Mouse (Mus musculus) right cerebral cortex, postnatal 4 days (tissue): ENCODE measurements around the gene Lmo2.
A peak's percentile ranks its signal among the peaks of the same experiment; 100 is the strongest.
"Not testable (repeated sequence)": the region's sequence is repeated elsewhere in the genome, so short reads cannot be mapped to it uniquely, and the experiment has no call there.

Experiments used
- DNase-seq: peaks from one replicate; pipeline ENCODE4 v3.0.0-alpha.2; 2022

Lmo2 gene

DNA sequence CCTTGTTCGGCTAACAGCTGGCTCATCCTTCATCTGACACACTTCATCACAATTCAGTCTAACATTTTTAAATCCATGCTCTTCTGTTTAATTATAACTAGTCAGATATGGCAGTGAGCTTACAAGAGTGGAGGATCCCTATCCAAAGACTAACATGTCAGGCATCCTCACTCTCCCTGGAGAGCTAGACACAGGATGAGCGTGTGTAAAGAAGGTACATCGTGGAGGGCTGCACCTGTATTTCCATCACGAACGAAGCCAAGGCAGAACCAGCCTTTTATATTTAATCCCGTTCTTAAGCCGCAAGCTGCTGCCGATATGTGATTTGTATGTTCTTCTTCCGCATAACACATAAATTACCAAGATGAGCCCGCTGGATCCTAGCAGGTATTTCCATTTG is 25.4 kb downstream of the Lmo2 start:
- no peak for DNase-seq

DNA sequence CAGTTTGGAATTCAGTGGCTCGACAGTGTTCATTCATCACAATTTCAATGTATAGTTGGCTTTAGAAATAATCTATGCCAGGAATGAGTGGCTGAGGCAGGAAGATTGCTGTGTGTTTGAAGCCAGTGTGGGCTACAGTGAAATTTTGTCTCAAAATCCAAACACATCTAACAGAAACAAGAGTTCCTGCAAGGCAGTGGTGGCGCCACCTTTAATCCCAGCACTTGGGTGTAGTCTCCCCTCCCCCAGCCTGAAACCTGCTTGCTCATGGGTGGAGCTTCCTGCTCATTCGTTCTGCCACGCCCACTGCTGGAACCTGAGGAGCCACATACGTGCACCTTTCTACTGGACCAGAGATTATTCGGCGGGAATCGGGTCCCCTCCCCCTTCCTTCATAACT is 29.8 kb downstream of the Lmo2 start:
- DNase-seq = not testable (repeated sequence)

DNA sequence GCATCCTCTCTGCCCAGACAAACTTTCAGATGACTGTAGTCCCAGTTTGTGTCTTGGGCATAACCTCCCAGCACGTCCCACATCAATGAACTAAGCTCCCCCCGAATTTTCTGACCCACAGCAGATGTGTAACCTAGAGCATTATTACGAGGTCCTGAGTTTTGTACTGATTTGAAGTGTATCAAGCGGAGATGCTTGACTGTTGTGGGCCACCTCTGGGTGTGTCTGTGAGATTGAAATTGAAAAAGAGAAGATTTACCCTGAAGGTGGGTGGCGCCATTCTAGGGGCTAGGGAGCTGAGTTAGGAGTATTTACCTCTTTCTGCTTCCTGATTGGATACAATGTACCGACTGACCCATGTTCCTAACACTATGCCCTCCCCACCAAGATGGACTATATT is 31.9 kb downstream of the Lmo2 start:
- no peak for DNase-seq

DNA sequence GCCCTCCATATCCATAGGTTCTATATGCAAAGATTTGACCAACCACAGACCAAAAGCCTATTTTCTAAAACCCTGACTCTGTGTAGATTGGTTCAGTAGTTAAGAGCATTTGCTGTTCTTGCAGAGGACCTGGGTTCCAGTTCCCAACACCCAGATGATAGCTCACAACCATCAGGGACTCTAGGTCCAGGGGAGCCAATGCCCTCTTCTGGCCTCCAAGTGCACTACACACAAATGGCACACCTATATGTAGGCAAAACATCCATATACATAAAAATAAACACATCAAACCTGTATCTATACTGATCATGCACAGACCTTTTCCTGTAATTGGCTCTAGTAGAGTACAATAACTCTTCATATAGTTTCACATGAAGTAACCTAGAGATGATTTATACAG is 33.5 kb downstream of the Lmo2 start:
- no peak for DNase-seq

DNA sequence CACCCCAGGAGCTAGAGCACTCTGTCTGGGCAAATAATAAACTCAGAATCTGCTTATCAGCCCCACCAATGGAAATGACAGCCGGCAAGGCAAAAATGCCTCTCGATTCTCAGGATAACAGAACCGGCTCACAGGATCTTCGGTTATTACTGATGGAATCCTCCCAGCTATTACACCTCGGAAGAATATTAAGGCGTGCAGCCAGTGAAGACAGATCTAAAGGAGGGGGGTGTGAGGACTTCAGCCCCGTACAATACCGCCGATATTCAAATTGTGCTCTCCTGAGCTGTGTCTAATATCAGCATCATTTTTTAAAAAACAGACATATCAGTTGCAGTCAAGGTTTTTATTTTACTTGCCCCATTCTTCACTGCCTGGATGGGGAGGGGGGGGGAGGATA is 34.4 kb downstream of the Lmo2 start:
- DNase-seq = no peak

DNA sequence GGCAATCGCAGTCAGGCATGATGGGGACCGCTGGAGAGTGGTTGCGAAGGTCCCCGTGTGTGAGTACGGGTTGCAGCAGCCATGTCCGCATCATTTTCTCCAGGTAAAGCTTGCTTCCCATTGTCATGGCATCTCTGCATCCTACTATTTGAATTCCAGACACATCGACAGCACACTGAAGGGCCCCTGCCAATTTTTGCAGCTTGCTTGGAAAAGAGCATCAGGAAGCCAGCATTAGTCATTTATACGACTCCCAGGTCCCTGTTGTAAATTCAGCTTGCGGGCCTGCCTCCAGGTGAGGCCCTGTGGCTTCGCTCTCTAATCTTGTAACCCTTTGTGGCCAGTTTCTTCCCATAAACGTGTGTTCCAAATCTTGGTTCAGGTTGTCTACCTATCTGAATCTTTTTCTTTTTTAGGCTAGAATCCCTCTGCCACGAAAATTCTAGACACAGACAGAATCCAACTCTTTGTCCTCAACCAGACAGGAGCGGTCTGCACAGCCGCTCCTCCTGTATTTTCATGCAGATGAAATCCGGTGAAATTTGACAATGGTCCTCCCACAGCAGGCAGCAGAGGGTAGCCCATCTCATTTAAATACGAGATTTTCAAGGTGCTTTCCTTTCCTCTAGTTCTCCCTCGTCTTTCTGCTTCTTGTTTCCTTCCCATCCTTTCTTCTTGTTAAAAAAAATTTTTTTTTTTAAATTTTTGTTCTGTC is 35.0 kb downstream of the Lmo2 start:
- no peak for DNase-seq

DNA sequence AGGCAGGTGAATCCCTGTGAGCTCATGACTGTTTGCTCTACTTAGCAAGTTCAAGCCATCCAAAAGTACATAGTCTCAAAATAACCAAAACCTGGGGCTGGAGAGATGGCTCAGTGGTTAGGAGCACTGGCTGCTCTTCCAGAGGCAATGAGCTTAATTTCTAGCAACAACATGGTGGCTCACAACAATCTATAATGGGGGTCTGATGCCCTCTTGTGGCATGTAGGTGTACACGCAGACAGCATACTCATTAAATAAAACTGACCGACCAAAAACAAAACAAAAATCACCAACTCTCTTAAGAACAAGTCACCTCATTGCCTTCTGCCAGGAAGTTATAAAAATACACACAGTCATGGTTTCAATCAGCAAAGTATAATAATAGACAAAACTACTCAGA is 43.3 kb downstream of the Lmo2 start:
- no peak for DNase-seq

DNA sequence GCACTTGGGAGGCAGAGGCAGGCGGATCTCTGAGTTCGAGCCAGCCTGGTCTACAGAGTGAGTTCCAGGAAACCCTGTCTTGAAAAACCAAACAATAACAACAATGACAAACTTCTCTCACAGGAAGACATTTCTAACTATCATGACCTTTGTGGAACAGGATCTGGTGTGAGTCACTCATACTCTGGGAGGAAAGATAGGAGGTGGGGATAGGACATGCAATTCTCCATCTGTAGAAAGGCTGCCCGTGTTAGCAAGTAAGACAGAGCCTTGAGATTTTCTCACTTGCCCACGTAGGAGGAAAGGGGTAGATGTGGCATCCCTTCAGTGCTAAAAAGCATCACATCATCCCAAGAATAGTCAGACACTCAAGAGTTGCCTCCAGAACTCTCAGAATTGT is 44.1 kb downstream of the Lmo2 start:
- no peak for DNase-seq

DNA sequence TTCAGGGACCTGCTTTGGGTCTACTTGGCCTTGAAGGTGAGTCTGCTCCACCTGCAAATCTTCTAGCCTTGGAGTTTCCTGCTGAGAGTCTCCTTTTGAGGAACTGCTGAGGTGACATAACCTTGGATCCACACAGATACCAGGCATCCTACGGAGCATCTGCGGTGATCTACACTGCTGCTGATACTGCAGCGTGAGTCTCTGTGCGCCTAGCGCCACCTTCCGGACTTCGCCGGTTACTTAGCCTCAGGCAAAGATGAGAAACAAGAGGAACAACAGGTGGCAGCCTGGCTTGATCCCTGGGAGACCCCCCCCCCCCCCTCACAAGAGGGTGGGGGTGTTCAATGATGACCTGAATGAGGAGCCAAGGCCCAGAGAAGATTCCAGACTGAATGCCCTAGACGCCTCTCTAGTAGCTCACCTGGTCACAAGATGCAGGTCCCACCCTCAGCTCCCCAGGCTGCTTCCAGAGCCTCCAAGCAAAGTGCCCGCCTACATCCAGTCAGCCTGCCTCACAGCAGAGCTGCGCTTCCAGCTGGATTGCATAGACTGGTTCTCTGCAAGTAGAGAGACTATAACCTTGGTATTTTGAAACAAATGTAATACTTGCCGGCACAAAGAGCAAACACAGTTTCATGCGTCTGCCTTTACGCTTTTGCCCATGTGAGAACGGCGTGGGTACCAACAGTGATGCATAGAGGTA is 45.1 kb downstream of the Lmo2 start:
- DNase-seq = peak; percentile 77

DNA sequence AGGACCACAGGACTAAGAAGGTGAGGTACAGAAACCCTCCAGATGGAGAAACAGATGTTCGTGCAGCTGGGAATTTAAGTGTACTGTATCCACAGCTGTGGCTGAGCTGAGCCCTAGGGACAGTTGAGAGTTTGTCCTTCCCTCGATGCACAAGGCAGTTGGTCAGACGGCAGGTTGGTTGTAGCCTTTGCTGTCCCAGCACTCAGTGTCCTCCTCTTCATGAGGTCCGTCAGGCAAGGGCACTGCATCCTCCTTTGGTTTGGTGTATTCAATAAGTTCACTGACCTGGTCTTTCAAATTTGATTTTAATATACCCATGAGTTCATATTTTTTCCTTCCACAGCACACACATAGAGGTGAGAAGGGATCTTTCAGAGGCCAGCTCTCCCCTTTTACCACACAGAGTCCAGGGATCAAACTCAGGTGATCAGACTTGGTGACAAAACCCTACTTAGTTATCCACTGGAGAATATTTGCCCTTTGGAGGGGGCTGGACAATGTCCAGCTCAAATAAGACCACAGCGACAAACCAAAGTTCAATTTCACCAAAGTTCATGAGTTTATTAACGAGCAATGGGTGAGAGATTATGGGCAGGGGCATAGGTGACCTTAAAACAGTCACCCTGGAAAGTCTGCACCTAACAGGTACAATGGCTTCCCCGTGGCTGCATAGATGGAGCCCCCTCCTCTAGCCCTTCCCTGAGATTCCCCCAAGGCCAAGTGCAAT is 50.2 kb downstream of the Lmo2 start:
- DNase-seq = no peak

DNA sequence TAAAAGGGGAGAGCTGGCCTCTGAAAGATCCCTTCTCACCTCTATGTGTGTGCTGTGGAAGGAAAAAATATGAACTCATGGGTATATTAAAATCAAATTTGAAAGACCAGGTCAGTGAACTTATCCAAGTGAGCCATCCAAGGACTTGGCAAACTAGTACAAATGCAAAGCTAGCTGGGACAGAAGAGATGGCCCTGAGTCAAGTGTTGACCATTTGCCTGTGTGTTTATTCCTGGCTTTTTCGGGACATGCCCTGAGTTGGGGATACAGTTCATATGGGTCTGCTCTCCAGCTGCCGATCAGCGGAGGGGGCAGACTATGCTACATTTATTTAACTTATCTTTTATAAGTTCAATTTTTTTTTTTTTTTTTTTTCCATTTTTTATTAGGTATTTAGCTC is 51.1 kb downstream of the Lmo2 start:
- DNase-seq = not testable (repeated sequence)

DNA sequence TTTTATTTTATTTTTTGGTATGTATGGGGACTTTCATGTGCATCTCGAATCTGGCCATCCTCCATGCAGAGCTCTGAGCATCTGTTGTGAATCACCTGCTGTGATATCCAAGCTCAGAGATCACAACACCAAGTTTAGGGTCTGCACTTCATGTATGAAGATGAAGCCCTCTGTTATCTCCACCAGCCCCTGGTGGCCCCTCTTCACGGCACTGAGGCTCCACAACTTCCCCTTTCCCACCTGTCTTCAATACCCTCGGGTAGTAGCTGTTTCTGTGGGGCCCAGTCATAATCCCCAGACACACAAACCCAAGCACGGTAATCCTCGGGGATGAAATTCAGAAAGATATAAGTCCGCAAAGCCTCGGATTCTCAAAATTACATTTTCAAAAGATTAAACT is 65.3 kb downstream of the Lmo2 start:
- no peak for DNase-seq

DNA sequence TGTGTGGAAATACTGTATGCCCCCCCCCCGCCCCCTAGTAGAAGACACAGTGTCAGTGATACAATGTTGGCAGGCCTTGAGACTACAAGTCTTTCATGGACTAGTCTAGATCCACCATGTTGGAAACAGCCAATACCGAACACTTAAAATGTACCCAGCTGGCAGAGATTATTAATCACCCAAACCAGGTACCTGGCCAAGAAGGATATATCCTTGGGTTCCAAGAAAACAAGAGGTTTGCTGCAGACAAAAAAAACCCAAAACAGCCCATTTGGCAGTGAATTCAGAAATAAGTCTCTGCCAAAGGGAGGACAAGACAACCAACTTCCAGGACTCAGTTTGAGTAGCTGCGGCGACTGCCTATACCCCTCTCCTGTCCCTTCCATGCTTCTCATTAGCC is 66.9 kb downstream of the Lmo2 start:
- DNase-seq = no peak

DNA sequence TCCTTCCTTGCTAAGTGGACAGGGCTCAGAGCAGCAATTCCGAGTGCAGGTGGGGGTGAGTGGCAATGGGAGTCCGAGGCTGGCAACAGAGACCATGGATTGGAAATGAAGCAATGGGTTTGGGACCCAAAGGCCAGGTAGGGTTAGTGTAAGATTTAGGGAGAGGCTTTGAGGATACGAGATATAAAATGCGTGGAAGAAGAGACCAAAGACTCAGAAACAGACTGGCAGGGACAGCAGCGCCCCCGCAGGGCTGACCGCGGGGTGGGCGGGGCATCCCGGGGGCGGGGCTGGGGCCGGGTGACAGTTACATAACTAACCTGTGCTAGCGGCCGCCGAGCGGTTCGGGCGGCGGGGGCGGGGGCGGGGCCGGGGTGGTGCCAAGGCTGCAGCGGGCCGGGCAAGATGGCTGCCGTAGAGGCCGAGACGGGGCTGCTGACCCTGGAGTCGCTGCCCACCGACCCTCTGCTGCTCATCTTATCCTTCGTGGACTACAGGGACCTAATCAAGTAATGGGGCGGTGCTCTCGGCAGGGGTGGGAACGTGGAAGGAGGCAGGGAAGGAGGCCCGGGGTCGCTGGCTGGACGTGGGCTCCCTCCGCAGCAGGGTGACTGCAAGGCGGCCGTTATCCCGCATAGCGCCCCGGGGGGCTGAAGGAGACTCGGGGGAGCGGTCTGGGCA is 69.8 kb downstream of the Lmo2 start, which contains the start of gene Fbxo3:
TSS of gene Fbxo3 (plus strand) at position 264 of the 681 bp plus-strand sequence.
- DNase-seq = peak; percentile 77

DNA sequence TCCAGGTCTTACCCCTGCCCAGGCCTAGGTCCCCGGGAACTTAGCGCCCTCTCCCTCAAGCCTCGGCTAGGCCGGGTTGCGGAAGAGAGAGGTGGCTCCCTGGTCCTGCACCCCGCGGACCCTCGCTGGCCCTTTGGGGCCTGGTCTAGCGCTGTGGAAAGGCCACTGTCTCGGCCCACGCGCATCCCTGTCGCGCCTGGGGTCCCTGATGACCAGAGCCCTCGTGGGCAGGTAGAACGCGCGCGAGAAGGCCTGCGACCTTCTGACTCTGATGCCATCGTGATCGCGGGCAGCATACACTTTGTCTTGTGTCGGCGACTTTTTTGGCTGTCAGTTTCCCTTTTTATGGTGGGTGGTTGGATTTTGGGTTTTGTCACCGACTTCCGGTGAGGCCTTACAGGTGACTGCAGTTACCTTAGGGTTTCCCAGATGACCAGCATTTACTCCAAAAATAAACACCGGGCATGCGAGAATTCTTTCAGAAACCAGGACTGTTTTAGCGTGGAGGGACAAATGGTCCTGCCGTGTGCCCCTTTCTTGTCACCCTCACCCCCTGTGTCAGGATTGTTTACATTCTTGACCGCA is 70.4 kb downstream of the Lmo2 start, which contains the start of gene 4931422A03Rik:
TSS of gene 4931422A03Rik (minus strand) at position 223 of the 585 bp plus-strand sequence.
- no peak for DNase-seq

DNA sequence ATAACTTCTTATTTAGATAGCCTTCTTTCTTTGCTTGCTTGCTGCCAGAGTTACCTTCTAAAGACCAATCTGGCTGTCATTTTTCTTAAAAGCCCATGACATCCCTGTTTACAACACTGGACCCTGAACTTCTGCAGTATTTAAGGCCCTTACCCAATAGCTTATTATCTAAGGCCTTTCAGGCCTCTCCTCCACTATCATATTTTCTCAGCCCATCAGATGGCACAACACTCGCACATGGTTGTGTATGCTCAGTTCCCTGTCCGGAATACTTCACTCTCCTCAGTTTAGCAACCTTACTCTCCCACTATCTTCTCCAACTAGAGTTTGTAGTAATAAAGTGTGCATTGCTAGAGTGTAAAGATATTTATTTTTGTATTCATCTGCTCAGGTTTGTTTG is 71.3 kb downstream of the Lmo2 start:
- DNase-seq = no peak

DNA sequence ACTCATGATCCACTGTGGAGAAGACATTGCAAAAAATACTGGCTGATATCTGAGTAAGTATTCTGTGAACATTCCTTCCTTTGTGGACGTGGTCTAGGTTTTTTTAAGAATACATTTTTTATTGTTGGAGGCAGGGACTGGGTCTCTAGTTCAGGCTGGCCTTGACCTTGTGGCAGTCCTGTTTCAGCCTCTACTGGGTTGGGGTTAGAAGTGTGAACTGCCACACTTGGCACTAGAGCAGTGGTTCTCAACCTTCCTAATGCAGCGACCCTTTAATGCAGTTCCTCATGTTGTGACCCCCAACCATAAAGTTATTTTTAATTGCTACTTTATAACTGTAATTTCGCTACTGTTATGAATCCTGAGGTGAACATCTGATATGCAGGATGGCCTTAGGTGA is 72.6 kb downstream of the Lmo2 start:
- no peak for DNase-seq
